Mouse (Mus musculus) G1E (cell line): ENCODE measurements around the gene Sept8.

ENCODE experiments used
- CTCF ChIP-seq: IDR thresholded peaks from 2 replicates; pipeline ENCODE4 v1.5.1; 2012; ENCODE audit warnings: low read depth, low read length, inconsistent platforms, mixed read lengths
- GATA1 ChIP-seq: IDR thresholded peaks from 2 replicates; pipeline ENCODE4 v1.6.1; 2012; ENCODE audit warnings: borderline replicate concordance, low read length, inconsistent platforms, mixed read lengths
- GATA2 ChIP-seq: IDR thresholded peaks from 2 replicates; pipeline ENCODE4 v1.6.1; 2012; ENCODE audit warnings: low read depth, low read length, inconsistent platforms, borderline replicate concordance
- POLR2AphosphoS5 ChIP-seq: IDR thresholded peaks from 2 replicates; pipeline ENCODE4 v1.6.1; 2012; ENCODE audit warnings: low read depth, low read length, inconsistent platforms; ENCODE audit not compliant: insufficient replicate concordance

- TF ChIP-seq CTCF: no peak
- TF ChIP-seq POLR2AphosphoS5: no peak
- TF ChIP-seq GATA2: no peak
- no peak for TF ChIP-seq GATA1
Measured at GRCm38 (mm10) chr11:53478383-53479170, 40.5 kb upstream of the Sept8 start.
